Mouse (Mus musculus): ENCODE measurements around the gene Sema4f.

Sema4f gene

GRCm38 (mm10) chr6:82868476-82868875, 71.1 kb downstream of the Sema4f start:
- DNase-seq = no peak

- no peak for DNase-seq
Measured at GRCm38 (mm10) chr6:82863380-82863874, 76.1 kb downstream of the Sema4f start.

- DNase-seq = no peak
Measured at GRCm38 (mm10) chr6:82862475-82862874, 77.1 kb downstream of the Sema4f start.

- no peak for DNase-seq
Measured at GRCm38 (mm10) chr6:82862042-82862441, 77.5 kb downstream of the Sema4f start.

Measured in kidney, postnatal 36 days (tissue).